Mouse (Mus musculus): ENCODE measurements around the gene Slc13a3. TPM values are rescaled to one million over a fixed set of nuclear protein-coding genes. Genes with fewer than 3 reads are reported as not detected.

Gene Slc13a3
- polyA plus RNA-seq (2017; shearing (Covaris generic)) = 1 to 10 TPM in 1 of 2 experiments, under 1 TPM in 1; 0.23 to 3.7 TPM

DNA sequence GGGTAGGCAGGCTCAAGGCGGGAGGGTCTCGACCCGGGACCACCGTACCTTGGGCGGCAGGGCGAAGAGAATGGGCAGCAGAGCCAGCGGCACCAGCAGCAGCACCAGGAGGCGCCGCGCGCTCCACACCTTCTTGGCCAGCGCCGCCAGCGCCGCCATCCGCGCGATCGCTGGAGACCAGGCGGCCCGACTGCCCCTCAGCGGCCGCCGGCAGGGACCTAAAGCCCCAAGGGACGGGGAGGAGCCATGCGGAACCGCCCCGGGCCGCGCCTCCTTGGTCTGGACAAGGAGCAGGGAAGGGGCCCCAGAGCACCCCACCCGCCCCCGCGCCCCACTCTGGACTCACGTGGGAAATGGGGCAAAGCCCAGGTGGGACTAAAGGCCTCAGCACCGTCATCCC is at the start of gene Slc13a3:
Gene Slc13a3 (minus strand): TSS at position 228 of the 400 bp plus-strand sequence.

DNA sequence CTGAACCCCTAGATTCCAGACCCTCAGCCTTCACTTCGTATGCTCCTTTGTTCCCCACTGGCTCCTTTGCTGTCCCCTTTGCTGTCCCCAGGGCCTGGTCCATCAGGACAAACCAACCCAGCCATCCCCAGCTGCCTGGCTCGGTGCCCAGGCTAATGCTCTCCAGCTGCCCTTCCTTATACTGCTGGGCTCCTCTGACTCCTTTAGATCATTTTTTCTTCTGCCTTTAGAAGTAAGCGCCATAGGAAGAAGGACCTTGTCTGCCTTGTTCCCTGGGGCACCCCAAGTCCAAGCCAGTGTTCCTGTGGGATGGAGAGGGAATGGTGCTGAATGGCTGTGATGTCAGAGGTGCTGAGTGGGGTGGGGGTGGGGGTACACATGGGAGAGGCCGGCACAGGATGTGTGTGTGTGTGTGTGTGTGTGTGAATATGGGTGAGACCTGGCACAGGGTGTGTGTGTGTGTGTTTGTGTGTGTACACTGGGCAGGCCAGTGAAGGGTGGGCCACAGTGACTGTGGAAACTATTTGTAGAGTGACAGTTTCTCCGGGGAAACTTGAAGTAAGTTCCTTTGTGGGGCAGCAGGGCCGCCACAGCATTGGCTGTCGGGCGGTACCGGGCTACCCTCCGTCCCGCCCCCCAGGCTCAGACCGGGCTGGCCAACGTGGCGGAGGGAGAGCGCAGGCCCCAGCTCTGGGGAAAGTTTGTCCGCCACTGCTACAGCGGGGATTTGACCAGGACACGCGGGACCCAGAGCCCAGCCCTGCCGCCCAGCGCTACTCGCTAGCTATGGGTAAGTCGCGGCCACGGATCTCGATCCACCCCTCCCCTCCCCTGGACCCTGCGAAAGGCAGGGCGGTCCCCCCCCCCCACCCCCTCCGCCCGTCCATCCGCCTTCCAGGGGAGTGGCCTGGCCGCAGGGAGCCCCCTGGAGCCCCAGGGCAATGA is 30.5 kb upstream of the Slc13a3 start, which contains the start of gene Slc2a10:
Gene Slc2a10 (plus strand): TSS at position 529 of the 945 bp plus-strand sequence.

DNA sequence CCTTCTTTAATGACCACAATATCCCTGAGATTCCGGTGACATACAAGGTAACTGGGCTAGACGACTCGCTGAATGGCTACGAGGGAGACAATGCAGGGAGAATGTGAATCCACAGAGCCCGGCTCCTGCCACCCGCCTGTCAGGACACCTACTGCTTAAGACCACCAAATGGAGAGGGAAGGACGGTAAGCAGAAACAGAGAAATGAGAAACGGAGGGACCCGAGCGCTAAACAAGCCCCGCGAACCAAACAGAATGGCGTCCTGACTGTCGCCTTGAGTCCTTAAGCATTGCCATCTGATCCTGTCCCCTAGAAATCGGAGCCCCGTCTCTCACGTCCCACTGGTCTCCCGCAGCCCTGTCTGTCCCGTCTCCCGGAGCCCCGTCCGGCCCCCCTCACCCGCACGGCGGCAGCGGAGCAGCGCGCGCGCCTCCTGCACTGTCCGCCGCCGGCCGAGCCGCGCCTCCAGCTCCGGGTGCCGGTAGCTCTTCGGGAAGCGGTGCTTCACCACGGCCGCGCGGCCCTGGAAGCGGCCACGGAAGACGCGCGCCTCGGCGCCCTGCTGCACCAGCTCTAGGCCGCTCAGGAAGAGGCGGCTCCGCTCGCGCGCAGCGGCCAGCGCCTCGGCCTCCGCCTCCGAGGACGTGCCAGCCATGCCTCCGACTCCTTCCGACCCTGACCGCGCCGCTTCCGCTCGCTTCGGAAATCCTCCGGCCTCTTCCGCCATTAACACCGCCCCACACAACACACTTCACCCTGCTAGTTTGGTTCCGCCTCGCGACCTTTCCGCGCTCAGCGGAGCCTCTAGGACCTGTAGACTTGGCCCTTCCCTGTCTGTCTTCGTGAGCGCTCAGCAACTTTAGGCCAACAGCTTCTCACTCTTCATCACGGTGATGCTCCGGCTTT is 19.9 kb upstream of the Slc13a3 start, which contains the start of gene Trp53rka:
Gene Trp53rka (minus strand): TSS at position 677 of the 906 bp plus-strand sequence.

DNA sequence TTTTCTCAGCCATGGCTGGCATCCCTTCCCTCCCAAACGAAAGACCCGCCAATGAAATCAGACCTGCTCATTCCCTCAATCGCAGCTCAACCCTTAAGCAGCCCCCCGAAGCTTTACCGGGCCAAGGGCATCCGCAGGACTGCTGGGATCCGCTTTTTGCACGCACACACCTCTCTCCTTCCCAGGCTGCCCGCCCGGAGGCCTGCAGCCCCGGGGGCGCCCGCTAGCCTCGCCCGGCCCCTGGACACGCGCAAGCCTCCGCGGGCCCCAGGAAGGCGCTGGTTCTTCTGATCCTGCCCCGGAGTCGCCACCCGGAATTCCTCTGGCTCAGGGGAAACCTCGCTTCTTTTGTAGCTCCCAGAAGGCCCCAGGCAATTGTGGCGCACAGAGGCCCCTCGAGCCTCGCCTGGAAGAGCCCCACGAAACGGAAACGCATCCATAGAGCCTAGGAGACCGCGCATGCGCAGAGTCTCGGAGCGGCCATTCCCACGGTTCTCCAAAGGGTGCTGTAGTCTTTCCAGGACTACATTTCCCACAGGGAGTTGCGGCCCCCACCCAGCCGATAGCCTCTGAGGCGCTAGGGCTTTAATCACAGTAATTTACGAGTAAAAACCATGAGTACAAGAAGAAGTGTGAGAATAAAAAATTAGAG is 85.1 kb downstream of the Slc13a3 start, which contains the start of gene Zfp334:
Gene Zfp334 (minus strand): TSS at position 416 of the 652 bp plus-strand sequence.

DNA sequence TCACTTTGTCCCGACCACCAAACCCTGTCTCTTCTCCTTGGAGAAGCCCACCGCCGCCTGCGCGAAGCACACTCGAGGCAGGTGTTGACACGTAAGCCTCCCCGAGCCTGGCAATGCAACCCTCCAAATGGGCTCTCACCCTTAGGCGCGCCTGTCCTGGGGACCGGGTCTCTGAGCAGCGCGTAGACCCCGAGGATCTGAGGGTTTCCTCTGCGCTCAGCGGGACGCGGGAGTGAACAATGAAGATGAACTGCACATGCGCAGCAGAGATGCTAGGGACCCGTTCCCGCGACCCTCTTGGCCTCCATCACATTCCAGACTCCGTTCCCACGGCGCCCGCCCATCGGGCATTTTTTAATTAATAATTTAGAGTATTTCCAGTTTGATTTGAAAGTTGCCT is 104.5 kb downstream of the Slc13a3 start, which contains the start of gene Zfp663:
Gene Zfp663 (minus strand): TSS at position 234 of the 400 bp plus-strand sequence.

Other genes with a start within 250 kb of the Slc13a3 start
- under 1 TPM in 1 of 2 experiments, not detected in 1; 0.89 TPM for gene Cdh22, start 238.4 kb downstream of the Slc13a3 start, polyA plus RNA-seq (2017; shearing (Covaris generic))
- gene Slc35c2, start 185.4 kb downstream of the Slc13a3 start, polyA plus RNA-seq (2017; shearing (Covaris generic)) = 10 to 100 TPM; 57.3 to 60.1 TPM
- gene Elmo2, start 146.8 kb downstream of the Slc13a3 start, polyA plus RNA-seq (2017; shearing (Covaris generic)) = 10 to 100 TPM; 50.7 to 68.7 TPM
- not detected for gene Zfp663, start 104.5 kb downstream of the Slc13a3 start, polyA plus RNA-seq (2017; shearing (Covaris generic))
- under 1 TPM in 1 of 2 experiments, not detected in 1; 0.02 TPM for gene Zfp334, start 85.0 kb downstream of the Slc13a3 start, polyA plus RNA-seq (2017; shearing (Covaris generic))
- not detected for gene Ocstamp, start 72.8 kb downstream of the Slc13a3 start, polyA plus RNA-seq (2017; shearing (Covaris generic))
- 10 to 100 TPM; 43.0 to 61.7 TPM for gene Trp53rka, start 20.1 kb upstream of the Slc13a3 start, polyA plus RNA-seq (2017; shearing (Covaris generic))
- 1 to 10 TPM in 1 of 2 experiments, under 1 TPM in 1; 0.10 to 2.0 TPM for gene Slc2a10, start 30.6 kb upstream of the Slc13a3 start, polyA plus RNA-seq (2017; shearing (Covaris generic))
- gene Eya2, start 121.8 kb upstream of the Slc13a3 start, polyA plus RNA-seq (2017; shearing (Covaris generic)) = 10 to 100 TPM; 13.5 to 24.4 TPM

Measured in inflammation-experienced regulatory T-cells (primary cell).